14 mouse cellular contexts compared by ENCODE assay signal in genomic region chr13:103183566-103183965, GRCm38 (mm10).
"Had no signal": no experiment of that assay in that cellular context is flagged by ENCODE, and none has a peak within 500 bp of the region (broad histone marks: within the 10 kb centered on the region; RNA-seq: fewer than 3 reads in every experiment).

No protein-coding gene starts in this region.

- H3K4me3 ChIP-seq: limb, embryonic 13.5 days; megakaryocyte, embryonic 14.5 days; midbrain, embryonic 13.5 days had no signal

- H3K4me2 ChIP-seq: limb, embryonic 13.5 days; midbrain, embryonic 13.5 days had no signal

- H3K4me1 ChIP-seq: megakaryocyte, embryonic 14.5 days had no signal

- H3K36me3 ChIP-seq: limb, embryonic 13.5 days; midbrain, embryonic 13.5 days had no signal

- H3K27ac ChIP-seq: kidney, postnatal 0 days; limb, embryonic 13.5 days; liver, embryonic 14.5 days; midbrain, embryonic 13.5 days had no signal

- H3K27me3 ChIP-seq: limb, embryonic 13.5 days; megakaryocyte, embryonic 14.5 days; midbrain, embryonic 13.5 days had no signal

- H3K9ac ChIP-seq: limb, embryonic 13.5 days; liver, embryonic 14.5 days; midbrain, embryonic 13.5 days had no signal

- DNase-seq: kidney, adult 11 months; kidney, adult 9 months; kidney, postnatal 36 days; layer of hippocampus, adult 9-11 months; layer of hippocampus, postnatal 36 days; lung, adult 2 months; right cerebral cortex, adult 18-20 months; right cerebral cortex, postnatal 25 days; thymus, postnatal 36 days had no signal

- H3K9me3 ChIP-seq: midbrain, embryonic 13.5 days had no signal
